Mouse (Mus musculus): ENCODE measurements around the gene Gm49320.

GRCm38 (mm10) chr8:4245737-4246136 lies 7.1 kb downstream of the Gm49320 start:
- no peak for TF ChIP-seq CTCF (IDR thresholded peaks at IDR 0.05; ENCODE audit: control insufficient read depth, insufficient read depth, insufficient read length)
- TF ChIP-seq USF1 (IDR thresholded peaks at IDR 0.05; ENCODE audit: low read depth): no peak
- no peak for TF ChIP-seq MAX (IDR thresholded peaks at IDR 0.05)

Measured in C2C12 (cell line).